Mouse (Mus musculus): ENCODE results near the gene Dera.

Gene Dera

GRCm38 (mm10) chr6:137806806-137807205 lies 52.5 kb downstream of the Dera start:
- no peak for DNase-seq (ENCODE audit: low spot score)

GRCm38 (mm10) chr6:137807296-137807695 lies 53.0 kb downstream of the Dera start:
- no peak for DNase-seq (ENCODE audit: low spot score)

- DNase-seq (ENCODE audit: low spot score), result no peak
These were observed 54.4 kb downstream of the Dera start for GRCm38 (mm10) chr6:137808706-137809105.

- no peak for DNase-seq (ENCODE audit: low spot score)
These were observed 55.8 kb downstream of the Dera start for GRCm38 (mm10) chr6:137810136-137810535.

- no peak for DNase-seq (ENCODE audit: low spot score)
These were observed 59.7 kb downstream of the Dera start for GRCm38 (mm10) chr6:137814006-137814405.

GRCm38 (mm10) chr6:137816508-137816907 lies 62.2 kb downstream of the Dera start:
- no peak for DNase-seq (ENCODE audit: low spot score)

GRCm38 (mm10) chr6:137822550-137822949 lies 68.2 kb downstream of the Dera start:
- no peak for DNase-seq (ENCODE audit: low spot score)

- DNase-seq (ENCODE audit: low spot score), result no peak
These were observed 70.0 kb downstream of the Dera start for GRCm38 (mm10) chr6:137824046-137825021.

GRCm38 (mm10) chr6:137825022-137825613 lies 70.8 kb downstream of the Dera start:
- DNase-seq (ENCODE audit: low spot score), result no peak

GRCm38 (mm10) chr6:137829056-137829776 lies 74.9 kb downstream of the Dera start:
- no peak for DNase-seq (ENCODE audit: low spot score)

- DNase-seq (ENCODE audit: low spot score), result no peak
These were observed 82.5 kb downstream of the Dera start for GRCm38 (mm10) chr6:137836799-137837198.

- DNase-seq (ENCODE audit: low spot score), result no peak
These were observed 89.0 kb downstream of the Dera start for GRCm38 (mm10) chr6:137843337-137843736.

- no peak for DNase-seq (ENCODE audit: low spot score)
These were observed 103.2 kb downstream of the Dera start for GRCm38 (mm10) chr6:137857198-137858194.

- DNase-seq (ENCODE audit: low spot score), result no peak
These were observed 115.7 kb downstream of the Dera start for GRCm38 (mm10) chr6:137869903-137870580.

- no peak for DNase-seq (ENCODE audit: low spot score)
These were observed 116.3 kb downstream of the Dera start for GRCm38 (mm10) chr6:137870667-137871066.

GRCm38 (mm10) chr6:137872055-137872735 lies 117.8 kb downstream of the Dera start:
- peak; percentile 3 for DNase-seq (ENCODE audit: low spot score)

GRCm38 (mm10) chr6:137874471-137875244 lies 120.3 kb downstream of the Dera start:
- no peak for DNase-seq (ENCODE audit: low spot score)

GRCm38 (mm10) chr6:137885644-137886043 lies 131.3 kb downstream of the Dera start:
- DNase-seq (ENCODE audit: low spot score), result no peak

- no peak for DNase-seq (ENCODE audit: low spot score)
These were observed 132.0 kb downstream of the Dera start for GRCm38 (mm10) chr6:137886210-137886979.

Data from ovary, postnatal 10 days (tissue).